Mouse (Mus musculus): ENCODE results near the gene Sectm1b. TPM values are rescaled to one million over a fixed set of nuclear protein-coding genes. Genes with fewer than 3 reads are reported as not detected.
A peak's percentile ranks its signal among the peaks of the same experiment; 100 is the strongest.

Gene Sectm1b
- total RNA-seq, 2 experiments from 2014 or later = not detected

GRCm38 (mm10) chr11:121039302-121039701 is 24.1 kb downstream of the Sectm1b start, which contains the start of gene Cd7:
Cd7 (minus strand) TSS chr11:121039418.
- ATAC-seq (replicated peaks; ENCODE audit: low FRiP score, low TSS enrichment, poor library complexity, severe bottlenecking) = peak; percentile 26; the same call in 1 of the 2 replicates

GRCm38 (mm10) chr11:121038366-121039240 is 24.8 kb downstream of the Sectm1b start:
- no peak for ATAC-seq (replicated peaks; ENCODE audit: low FRiP score, low TSS enrichment, poor library complexity, severe bottlenecking)

DNA sequence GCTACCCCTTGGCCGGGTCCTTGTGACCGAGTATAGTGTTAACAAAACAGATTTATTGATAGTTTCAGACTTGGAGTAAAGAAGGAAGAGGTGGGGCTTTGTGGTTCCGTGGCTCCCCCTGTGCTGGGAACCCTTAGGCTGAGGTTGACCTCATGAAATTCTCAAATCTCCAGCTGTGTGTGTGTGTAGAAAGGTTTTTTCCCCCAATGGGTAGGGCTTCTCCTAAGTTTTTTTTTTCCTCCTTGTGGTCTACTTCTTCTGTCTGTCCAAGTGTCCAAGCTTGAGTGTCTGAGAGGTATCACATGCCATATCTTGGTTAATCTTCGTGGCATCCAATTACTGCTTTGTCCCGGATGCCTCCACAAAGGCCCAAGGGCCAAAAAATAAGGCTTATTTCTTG is 30.3 kb downstream of the Sectm1b start:
- ATAC-seq (replicated peaks; ENCODE audit: low FRiP score, low TSS enrichment, poor library complexity, severe bottlenecking) = no peak

DNA sequence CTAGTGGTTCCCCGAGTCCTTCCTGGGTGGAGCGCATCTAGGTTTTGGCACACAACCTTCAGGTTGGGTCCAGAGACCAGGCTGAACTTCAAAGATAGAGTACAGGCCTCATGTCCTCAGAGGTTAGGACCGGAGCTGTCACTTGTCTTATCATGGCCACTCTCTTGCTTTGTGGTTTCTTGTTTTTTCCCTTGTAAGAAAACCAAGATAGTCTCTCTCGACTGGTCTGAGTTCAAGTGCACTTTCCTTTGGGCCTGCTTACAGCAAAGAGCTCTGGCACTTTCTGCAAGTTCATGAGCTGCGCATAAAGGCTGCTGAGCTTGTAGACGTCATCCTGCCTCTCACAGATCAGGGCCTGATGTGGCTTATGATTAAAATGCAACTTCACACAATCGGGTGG is 36.1 kb downstream of the Sectm1b start:
- peak; percentile 90 for ATAC-seq (replicated peaks; ENCODE audit: low FRiP score, low TSS enrichment, poor library complexity, severe bottlenecking)

- no peak for ATAC-seq (replicated peaks; ENCODE audit: low FRiP score, low TSS enrichment, poor library complexity, severe bottlenecking)
These were observed 39.2 kb downstream of the Sectm1b start for GRCm38 (mm10) chr11:121024163-121024562.

GRCm38 (mm10) chr11:121019501-121019900 is 43.9 kb downstream of the Sectm1b start:
- no peak for ATAC-seq (replicated peaks; ENCODE audit: low FRiP score, low TSS enrichment, poor library complexity, severe bottlenecking)

GRCm38 (mm10) chr11:121017703-121018102 is 45.7 kb downstream of the Sectm1b start:
- ATAC-seq (replicated peaks; ENCODE audit: low FRiP score, low TSS enrichment, poor library complexity, severe bottlenecking) = peak; percentile 88

DNA sequence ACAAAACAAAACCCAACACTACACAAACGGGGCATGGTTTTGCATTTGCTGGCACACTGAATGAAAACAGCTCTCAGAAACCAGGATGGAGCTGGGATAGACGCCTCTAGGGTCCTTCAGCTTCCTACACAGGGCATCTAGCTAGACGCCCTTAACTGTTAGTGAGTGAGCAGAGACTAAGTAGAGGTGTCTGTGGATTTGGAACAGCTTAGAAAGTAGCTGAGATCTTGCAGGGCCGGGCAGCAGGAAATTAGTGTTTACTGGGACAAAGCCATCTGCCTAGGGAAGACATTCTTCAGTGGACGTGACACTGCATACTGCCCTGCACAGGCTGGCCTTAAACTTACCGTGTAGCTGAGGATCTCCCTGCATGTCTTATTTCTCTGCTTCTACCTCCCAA is 47.9 kb downstream of the Sectm1b start:
- no peak for ATAC-seq (replicated peaks; ENCODE audit: low FRiP score, low TSS enrichment, poor library complexity, severe bottlenecking)

DNA sequence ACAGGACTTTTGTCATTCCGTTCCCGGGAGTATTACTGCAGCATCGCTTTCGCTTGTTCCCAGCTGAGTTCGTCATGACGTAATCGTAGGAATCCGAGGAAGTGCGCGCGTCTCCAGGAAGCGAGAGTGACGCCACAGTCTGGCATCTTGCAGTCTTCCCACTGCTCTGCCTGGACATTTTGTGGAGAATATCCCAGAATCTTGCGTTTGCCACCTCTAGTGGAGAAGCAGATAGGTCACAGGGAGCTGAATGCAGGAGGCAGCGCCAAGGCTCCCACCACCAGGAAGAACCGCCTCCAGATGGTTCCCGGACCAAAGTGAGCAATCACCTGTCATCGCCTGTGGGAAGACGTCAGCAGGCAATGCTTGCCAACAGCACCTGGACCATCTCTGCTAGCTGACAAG is 48.5 kb downstream of the Sectm1b start:
- ATAC-seq (replicated peaks; ENCODE audit: low FRiP score, low TSS enrichment, poor library complexity, severe bottlenecking) = no peak

DNA sequence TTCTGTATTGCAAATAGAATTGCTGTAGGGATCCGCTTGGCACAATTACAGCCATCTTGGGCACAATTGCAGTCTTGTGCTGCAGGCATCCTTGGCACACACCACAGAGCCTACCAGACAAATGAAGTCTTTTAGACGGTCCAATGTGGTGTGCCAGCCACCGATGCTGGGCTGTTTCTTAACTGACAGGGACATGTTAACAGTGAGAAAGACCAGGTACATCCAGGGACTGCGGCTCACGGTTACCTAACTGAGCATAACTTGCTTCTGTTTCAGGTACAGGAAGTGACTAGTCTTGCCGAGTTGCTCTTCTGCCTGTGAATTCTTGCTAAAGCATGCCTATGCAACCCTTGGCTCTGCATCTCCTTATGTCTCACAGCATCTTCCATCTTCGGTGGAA is 49.7 kb downstream of the Sectm1b start:
- no peak for ATAC-seq (replicated peaks; ENCODE audit: low FRiP score, low TSS enrichment, poor library complexity, severe bottlenecking)

- ATAC-seq (replicated peaks; ENCODE audit: low FRiP score, low TSS enrichment, poor library complexity, severe bottlenecking) = peak; percentile 82
These were observed 53.2 kb downstream of the Sectm1b start for GRCm38 (mm10) chr11:121010044-121010755.

DNA sequence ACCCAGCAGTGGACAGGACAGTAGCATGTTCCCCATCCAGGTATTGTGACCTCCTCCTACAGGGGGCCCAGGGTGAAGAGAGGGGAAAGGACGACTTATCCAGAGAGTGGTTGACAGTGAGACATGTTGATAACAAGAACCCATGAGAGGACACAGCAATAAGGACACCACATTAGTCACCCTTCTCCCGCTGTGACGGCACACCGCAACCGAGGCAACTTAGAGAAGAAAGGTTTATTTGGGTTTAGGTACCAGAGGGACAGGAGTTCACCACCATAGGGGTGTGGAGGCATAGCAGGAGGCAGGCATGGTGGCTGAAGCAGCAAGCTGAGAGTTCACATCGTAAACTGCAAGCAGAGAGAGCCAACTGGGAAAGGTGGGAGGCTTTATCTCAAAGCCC is 57.2 kb downstream of the Sectm1b start:
- ATAC-seq (replicated peaks; ENCODE audit: low FRiP score, low TSS enrichment, poor library complexity, severe bottlenecking) = 0 out of 2 replicates have a peak, but pooled peaks have one; percentile 19

DNA sequence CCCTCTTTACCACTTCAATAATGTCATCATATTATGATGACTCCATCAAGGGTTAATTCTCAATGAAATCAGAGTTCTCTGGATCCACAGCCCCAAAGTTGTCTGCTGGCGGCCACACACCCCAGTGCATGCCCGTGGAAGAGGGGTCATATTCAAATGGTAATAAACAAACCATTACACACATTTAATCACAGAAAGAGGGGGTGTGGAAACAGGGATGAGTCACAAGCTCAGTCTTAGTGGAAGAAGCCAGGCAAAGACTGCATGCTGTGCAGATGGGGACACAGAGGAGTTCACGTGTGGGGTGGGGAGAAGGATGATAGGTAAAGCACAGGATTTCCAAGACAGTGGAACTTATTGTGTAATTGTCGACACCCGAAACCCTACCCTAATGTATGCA is 59.1 kb downstream of the Sectm1b start:
- no peak for ATAC-seq (replicated peaks; ENCODE audit: low FRiP score, low TSS enrichment, poor library complexity, severe bottlenecking)

Other genes with a start within 250 kb of the Sectm1b start
- gene Fasn, start 239.0 kb downstream of the Sectm1b start, total RNA-seq (2014; fragmentation: Nextera tagmentation) = 92.0 and 92.3 TPM in 2 replicates
- gene Fasn, start 239.0 kb downstream of the Sectm1b start, total RNA-seq (2017) = 27.2 and 34.0 TPM in 2 replicates
- gene Ccdc57, start 130.7 kb downstream of the Sectm1b start, total RNA-seq (2014; fragmentation: Nextera tagmentation) = 9.0 and 14.0 TPM in 2 replicates
- gene Ccdc57, start 130.7 kb downstream of the Sectm1b start, total RNA-seq (2017) = 6.4 and 6.8 TPM in 2 replicates
- 0.15 and 1.9 TPM in 2 replicates for gene Slc16a3, start 115.1 kb downstream of the Sectm1b start, total RNA-seq (2014; fragmentation: Nextera tagmentation)
- 2.1 and 3.2 TPM in 2 replicates for gene Slc16a3, start 115.1 kb downstream of the Sectm1b start, total RNA-seq (2017)
- 64.0 and 86.0 TPM in 2 replicates for gene Csnk1d, start 72.2 kb downstream of the Sectm1b start, total RNA-seq (2014; fragmentation: Nextera tagmentation)
- gene Csnk1d, start 72.2 kb downstream of the Sectm1b start, total RNA-seq (2017) = 109 and 132 TPM in 2 replicates
- 16.6 TPM in 2 replicates for gene Cd7, start 24.2 kb downstream of the Sectm1b start, total RNA-seq (2014; fragmentation: Nextera tagmentation)
- 1.2 and 6.7 TPM in 2 replicates for gene Cd7, start 24.2 kb downstream of the Sectm1b start, total RNA-seq (2017)
- gene Sectm1a, start 17.7 kb upstream of the Sectm1b start, total RNA-seq (2014; fragmentation: Nextera tagmentation) = not detected in 2 replicates
- gene Sectm1a, start 17.7 kb upstream of the Sectm1b start, total RNA-seq (2017) = not detected in 2 replicates
- not detected in 2 replicates for gene Tex19.2, start 55.1 kb upstream of the Sectm1b start, total RNA-seq (2014; fragmentation: Nextera tagmentation)
- not detected in 2 replicates for gene Tex19.2, start 55.1 kb upstream of the Sectm1b start, total RNA-seq (2017)
- not detected in 2 replicates for gene Tex19.1, start 82.6 kb upstream of the Sectm1b start, total RNA-seq (2014; fragmentation: Nextera tagmentation)
- gene Tex19.1, start 82.6 kb upstream of the Sectm1b start, total RNA-seq (2017) = not detected in 2 replicates
- not detected in 2 replicates for gene Uts2r, start 96.7 kb upstream of the Sectm1b start, total RNA-seq (2014; fragmentation: Nextera tagmentation)
- not detected in 2 replicates for gene Uts2r, start 96.7 kb upstream of the Sectm1b start, total RNA-seq (2017)
- gene Hexdc, start 140.9 kb upstream of the Sectm1b start, total RNA-seq (2014; fragmentation: Nextera tagmentation) = 7.2 and 7.7 TPM in 2 replicates
- 4.5 and 6.0 TPM in 2 replicates for gene Hexdc, start 140.9 kb upstream of the Sectm1b start, total RNA-seq (2017)
- 7.8 and 16.0 TPM in 2 replicates for gene Ogfod3, start 141.1 kb upstream of the Sectm1b start, total RNA-seq (2014; fragmentation: Nextera tagmentation)
- 8.2 and 13.5 TPM in 2 replicates for gene Ogfod3, start 141.1 kb upstream of the Sectm1b start, total RNA-seq (2017)
- gene Cybc1, start 165.8 kb upstream of the Sectm1b start, total RNA-seq (2014; fragmentation: Nextera tagmentation) = 30.0 and 42.6 TPM in 2 replicates
- 18.2 and 27.2 TPM in 2 replicates for gene Cybc1, start 165.8 kb upstream of the Sectm1b start, total RNA-seq (2017)
- 46.0 and 51.1 TPM in 2 replicates for gene Narf, start 173.7 kb upstream of the Sectm1b start, total RNA-seq (2014; fragmentation: Nextera tagmentation)
- gene Narf, start 173.7 kb upstream of the Sectm1b start, total RNA-seq (2017) = 43.7 and 63.3 TPM in 2 replicates
- 40.4 and 62.7 TPM in 2 replicates for gene Foxk2, start 196.4 kb upstream of the Sectm1b start, total RNA-seq (2014; fragmentation: Nextera tagmentation)
- gene Foxk2, start 196.4 kb upstream of the Sectm1b start, total RNA-seq (2017) = 21.3 and 27.3 TPM in 2 replicates

Measured in megakaryocyte-erythroid progenitor cell, adult 5-6 weeks (primary cell).